Mouse (Mus musculus) erythroblast, embryonic 14.5 days (primary cell): ENCODE data around the gene Kcnk15.

Experiments
- GATA1 ChIP-seq: IDR thresholded peaks from 2 replicates; pipeline ENCODE4 v1.6.1; 2012; ENCODE audit warnings: low read length, inconsistent platforms, mixed read lengths
- TAL1 ChIP-seq: IDR thresholded peaks from 3 replicates; pipeline ENCODE4 v1.6.1; 2012; ENCODE audit warnings: low read length, inconsistent platforms, mixed read lengths

GRCm38 (mm10) chr2:163904323-163904722, 50.9 kb downstream of the Kcnk15 start:
- TF ChIP-seq GATA1 (no peak), TAL1 (no peak)
